Mouse (Mus musculus) thymus, postnatal 25 days (tissue): ENCODE measurements around the gene Os9.
A peak's percentile ranks its signal among the peaks of the same experiment; 100 is the strongest.

ENCODE experiments used
- DNase-seq: peaks from one replicate; pipeline ENCODE4 v3.0.0; 2022

Os9 gene

DNA sequence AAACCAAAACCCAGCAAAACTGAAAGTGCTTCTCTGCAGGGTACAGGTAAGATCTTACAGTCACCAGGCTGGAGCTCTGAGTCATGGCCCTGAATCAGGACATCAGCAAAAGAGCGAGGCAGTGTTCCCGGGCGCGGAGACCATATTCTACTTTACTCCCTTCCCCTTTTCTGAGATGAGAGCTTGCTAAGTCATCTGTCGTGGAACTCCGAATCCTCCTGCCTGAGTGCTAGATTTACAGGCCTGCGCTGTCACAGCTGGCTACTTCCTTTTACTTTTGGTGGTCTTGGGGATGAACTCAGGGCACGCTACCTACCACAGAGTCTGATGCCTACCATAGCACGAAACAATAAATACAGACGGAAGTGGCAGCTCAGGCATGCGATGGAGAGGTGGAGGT is 6.5 kb downstream of the Os9 start:
- DNase-seq: no peak

GRCm38 (mm10) chr10:127111001-127111887 is 9.7 kb downstream of the Os9 start:
- DNase-seq: no peak

GRCm38 (mm10) chr10:127108262-127108583 is 12.7 kb downstream of the Os9 start:
- DNase-seq: no peak

GRCm38 (mm10) chr10:127107563-127108261 is 13.2 kb downstream of the Os9 start:
- peak; percentile 61 for DNase-seq

DNA sequence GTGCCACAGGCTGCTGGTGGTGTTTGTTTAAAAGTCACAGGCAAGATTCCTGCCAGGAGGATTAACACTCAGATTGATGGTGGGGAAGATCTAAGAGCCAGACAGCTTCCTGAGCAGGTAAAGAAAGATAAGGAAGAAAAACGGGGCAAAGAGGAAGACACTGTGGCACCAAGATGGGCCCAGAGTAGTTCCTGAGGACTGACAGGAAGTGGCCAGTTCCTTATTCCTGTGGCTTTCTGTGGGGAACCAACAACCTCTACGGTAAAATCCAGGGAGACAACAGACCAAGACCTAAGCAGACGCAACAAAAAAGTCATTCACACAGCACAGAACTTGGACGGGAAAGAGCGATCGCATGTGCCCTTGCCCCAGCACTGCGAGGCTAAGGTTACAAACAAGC is 17.3 kb downstream of the Os9 start:
- DNase-seq: no peak

GRCm38 (mm10) chr10:127101151-127101550 is 19.8 kb downstream of the Os9 start:
- DNase-seq: no peak

- DNase-seq: no peak
Measured at GRCm38 (mm10) chr10:127100414-127100813, 20.5 kb downstream of the Os9 start.

GRCm38 (mm10) chr10:127099868-127100267 is 21.1 kb downstream of the Os9 start:
- no peak for DNase-seq

- no peak for DNase-seq
Measured at GRCm38 (mm10) chr10:127099191-127099590, 21.7 kb downstream of the Os9 start.

DNA sequence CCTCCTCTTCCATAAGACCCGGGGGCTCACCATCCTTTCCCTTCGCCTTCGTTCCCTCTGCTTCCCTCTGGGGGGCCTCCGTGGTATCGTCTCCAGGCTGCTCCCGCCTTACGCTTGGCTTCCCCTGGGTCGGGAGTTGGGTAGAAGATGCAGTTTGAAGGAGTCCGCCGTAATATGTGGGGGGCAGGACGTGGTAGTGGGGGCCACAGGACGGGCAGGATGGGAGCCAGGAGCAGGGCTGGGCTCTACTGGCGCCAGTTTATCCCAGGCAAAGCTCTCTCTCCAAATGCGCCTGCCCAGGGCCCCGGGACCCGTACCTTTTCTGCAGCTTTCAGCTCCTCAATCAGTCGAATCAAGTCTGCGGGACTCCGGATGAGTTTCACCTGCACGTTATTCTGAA is 22.4 kb downstream of the Os9 start:
- no peak for DNase-seq

DNA sequence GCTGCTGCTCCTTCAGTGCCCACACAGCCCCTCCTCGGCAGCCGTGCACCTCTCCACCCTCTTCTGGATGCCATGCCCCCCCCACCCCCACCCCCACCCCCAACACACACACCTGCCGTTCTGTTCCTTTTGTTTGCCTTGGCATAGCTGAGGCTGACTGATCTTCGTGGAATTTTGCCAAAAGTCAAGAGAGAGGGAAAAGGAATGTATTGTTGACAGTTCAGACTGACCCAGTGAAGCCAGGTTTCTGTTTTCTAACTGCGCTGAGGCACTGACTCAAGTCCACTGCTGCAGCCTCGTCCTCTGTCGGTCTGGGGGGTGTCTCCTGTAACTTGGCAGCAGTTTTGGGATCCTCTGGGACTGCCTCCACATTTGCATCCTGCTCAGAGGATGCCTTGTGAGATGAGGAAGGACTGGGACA is 26.5 kb downstream of the Os9 start:
- DNase-seq: no peak

DNA sequence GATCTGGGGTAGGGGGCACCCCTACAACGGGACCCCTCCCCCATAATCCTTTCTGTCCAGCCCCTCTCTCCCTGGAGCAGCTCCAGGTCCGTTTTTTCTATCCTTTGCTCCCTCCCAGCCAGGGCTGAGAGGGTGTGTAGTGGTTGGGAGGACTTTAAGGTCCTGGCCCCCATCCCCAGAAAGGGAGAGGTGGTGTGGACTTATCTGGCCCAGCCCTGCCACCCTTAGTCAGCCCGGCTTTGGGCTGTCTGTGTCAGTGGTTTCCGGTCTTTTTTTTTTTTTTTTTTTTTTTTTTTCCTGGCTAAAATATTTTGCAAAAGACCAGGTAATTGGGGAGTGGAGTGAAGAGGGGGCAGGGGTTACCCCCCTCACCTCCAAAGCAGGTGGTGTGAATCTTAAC is 28.2 kb downstream of the Os9 start:
- DNase-seq: no peak

DNA sequence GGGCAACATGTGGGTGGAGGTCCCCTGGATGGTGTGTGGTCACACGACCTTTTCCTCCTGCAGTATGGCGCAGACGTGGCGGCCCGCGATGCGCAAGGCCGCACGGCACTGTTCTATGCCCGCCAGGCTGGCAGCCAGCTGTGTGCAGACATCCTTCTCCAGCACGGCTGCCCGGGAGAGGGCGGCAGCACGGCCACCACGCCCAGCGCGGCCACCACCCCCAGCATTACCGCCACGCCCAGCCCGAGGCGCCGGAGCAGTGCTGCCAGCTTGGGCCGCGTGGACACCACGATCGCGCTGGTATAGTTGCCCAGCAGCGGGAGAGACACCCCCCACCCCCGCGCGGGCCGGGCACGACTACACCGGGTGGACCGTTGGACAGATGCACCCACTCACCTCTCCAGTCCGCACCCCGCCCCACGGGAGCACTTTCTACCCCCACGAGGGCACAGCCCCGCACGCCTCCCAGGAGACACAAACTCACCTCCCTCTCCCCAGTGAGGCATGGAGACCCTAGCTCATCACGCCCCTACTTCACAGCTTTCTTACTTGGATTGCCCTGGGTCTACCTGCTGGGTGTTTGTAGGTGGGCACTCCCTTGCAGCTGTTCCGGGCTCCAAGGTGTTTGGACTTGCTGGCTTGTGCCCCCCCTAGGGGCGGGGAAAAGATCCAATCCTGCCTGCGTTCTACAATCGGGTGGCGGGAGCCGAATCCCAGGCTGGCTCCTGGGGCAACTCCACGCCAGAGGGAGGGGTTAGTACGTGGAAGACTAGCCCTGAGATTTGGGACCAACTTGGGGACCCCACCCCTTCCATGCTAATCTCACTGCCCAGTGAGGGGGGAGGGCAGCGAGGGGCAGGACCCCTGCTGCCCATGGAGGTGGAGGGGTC is 29.2 kb downstream of the Os9 start:
- no peak for DNase-seq

DNA sequence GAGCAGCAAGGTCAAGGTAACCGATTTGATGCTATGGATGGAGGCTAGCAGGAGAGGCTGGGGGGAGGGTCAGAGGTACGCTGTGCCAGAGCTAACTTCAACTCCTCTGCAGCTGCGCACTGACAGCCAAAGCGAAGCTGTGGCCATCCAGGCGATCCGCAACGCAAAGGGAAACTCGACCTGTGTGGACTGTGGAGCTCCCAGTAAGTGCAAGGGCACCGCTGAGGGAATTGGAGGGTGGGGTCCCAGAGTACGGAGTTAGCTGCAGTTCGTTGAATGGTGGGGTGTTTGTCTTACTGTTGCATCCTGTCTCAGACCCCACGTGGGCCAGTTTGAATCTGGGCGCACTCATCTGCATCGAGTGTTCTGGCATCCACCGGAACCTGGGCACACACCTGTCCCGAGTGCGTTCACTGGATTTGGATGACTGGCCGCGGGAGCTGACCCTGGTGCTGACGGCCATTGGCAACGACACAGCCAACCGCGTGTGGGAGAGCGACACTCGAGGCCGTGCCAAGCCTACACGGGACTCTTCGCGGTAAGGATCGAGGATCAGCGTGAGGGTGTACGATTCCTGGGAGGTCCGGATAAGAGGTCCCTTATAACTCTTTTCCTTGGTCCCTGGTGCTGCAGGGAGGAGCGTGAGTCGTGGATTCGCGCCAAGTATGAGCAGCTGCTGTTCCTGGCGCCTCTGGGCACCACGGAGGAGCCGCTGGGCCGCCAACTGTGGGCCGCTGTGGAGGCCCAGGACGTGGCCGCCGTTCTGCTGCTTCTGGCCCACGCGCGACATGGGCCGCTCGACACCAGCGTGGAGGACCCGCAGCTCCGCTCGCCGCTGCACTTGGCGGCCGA is 30.1 kb downstream of the Os9 start:
- DNase-seq: no peak

GRCm38 (mm10) chr10:127085633-127086032 is 35.3 kb downstream of the Os9 start:
- DNase-seq: no peak

GRCm38 (mm10) chr10:127085052-127085451 is 35.9 kb downstream of the Os9 start:
- DNase-seq: no peak

GRCm38 (mm10) chr10:127083915-127084306 is 37.0 kb downstream of the Os9 start:
- DNase-seq: no peak

DNA sequence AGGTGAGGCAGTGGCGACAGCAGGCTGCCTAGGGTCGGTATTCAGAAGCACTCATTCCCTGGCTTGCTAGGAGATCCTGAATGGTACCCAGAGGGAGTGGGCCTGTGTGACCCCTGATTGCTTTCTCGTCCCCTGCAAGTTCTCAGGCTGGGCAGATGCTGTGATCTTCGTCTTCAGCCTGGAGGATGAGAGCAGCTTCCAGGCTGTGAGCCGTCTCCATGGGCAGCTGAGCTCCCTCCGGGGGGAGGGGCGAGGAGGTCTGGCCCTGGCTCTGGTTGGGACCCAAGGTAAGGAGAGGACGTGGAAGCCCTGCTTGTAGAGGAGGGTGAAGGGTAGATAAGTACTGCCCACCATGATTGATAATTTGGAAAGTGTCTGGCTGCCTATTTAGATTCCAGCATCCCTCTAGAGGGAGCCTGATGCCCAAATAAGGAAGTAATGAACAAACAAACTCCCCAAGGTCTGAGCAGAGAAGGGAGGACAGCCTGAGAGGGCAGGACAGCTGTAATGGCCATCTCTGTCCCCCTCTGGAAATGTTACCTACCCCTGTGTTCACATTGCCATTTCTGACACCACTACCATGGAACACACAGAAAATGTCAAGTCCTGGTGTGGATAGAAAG is 37.5 kb downstream of the Os9 start:
- DNase-seq: no peak

GRCm38 (mm10) chr10:127081996-127082620 is 38.8 kb downstream of the Os9 start:
- no peak for DNase-seq

GRCm38 (mm10) chr10:127080901-127081780 is 39.8 kb downstream of the Os9 start:
- no peak for DNase-seq
